Mouse (Mus musculus) CD4-positive helper T cell, adult 2 months (primary cell): ENCODE data around the gene Pibf1.

Source experiments
- DNase-seq: peaks from one replicate; pipeline ENCODE4 v3.0.0-alpha.2; 2012; ENCODE audit warnings: low read depth, missing footprints, low spot score

The Pibf1 gene

DNA sequence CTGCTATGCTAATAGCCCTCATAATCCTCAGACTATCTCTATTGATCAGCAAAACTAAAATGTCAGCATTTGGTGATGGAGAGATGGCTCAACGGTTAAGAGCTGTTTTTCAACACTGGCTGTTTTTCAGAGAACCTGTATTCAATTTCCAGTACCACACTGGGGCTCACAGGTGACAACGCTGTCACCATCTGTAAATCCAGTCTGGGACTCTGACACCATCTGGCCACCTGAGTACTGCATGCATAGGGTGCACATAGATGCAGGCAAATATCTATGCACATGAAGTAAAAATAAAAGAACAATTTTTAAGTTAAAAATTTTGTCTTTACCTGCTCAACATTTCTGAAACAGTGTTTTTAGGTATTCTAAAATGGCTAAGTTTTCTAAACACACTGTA is 40.8 kb downstream of the Pibf1 start:
- no peak for DNase-seq

DNA sequence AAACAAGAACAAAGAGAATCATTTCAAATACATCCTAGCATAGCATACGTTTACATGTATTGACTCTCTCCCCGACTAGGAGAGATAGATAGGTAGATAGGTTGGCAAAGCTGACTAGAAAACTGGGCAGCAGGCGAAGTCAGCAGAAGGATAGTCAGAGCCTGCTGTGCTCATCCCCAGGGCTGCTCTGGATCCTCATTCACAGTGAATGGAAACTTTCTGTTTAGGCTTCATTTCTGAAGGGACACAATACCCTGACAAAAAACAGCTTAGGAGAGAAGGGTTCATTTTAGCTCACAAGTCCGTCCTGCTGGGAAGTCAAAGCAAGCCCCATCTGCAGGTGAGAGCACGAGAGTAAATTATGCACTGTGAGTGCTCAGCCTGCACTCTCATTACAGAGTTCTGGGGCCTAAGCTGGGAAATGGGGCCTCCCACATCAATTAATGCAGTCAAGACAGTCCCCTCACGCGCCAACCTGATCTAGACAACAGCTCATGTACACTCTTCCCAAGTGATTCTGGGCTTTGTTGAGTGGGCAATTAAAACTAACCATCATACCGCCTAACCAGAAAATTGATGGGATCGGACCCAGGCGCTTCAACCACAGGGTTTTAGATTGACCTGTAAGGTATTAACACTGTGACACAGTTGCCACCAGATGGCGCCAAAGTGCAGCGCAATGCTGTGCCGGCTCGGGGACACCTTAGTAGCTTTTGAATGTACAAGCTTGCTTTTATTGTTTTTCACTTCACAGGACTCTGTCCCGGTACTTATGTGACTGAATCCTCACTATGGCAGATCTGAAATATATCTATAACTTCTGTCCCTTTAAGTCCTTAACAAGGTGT is 42.8 kb downstream of the Pibf1 start:
- DNase-seq: peak; percentile 73

DNA sequence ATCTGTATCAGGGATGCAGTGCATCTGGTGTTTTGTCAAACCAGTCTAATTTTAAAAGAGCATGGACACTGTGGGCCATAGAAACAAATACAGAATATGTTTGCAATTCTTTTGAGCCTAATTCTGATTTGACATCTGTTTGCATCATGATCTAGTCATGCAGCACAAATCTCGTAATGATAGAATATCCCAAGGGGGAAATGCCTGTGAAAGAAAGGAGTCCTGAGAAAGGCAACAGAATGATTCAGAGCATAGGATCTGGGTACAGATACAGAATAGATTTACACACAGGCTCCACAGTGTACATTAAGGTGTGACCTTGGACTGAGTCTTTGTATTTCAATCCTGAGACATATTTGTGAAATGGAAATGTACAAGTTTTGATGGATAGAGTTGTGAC is 47.6 kb downstream of the Pibf1 start:
- DNase-seq: no peak

DNA sequence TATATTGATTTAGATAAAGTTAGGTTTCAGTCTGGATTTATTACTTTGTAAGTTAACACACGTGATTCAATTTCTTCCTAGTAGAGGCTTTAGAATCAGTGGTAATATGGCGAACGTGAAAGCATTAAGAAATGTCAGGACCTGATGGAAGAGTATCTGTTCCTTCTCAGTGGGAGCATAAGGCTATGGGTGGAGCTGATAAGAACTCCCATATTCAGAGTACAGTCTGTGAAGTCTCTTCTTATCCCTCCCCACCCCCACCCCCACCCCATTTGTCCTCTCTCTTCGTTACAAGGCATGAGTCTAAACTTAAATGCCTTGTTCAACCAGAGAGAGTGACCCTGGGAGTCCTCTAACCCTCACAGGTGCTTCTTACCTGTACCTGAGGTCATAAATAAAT is 53.5 kb downstream of the Pibf1 start:
- no peak for DNase-seq

DNA sequence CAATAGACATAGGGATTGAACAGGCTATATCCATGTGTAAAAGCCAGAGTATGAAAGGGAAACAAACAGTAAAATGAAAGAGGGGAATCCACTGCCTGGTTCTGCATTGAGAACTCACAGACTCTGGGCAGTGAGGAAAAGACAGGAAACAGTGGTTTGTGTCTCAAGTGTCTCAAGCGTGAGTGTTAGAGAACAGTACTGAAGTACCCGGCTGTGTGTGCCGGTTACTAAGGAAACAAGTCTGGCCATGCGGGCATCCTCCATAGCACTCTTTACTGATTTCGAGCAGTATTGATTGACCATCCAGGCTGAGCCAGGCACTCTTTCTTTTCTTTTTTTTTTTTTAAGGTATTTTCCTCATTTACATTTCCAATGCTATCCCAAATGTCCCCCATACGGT is 60.7 kb downstream of the Pibf1 start:
- no peak for DNase-seq

DNA sequence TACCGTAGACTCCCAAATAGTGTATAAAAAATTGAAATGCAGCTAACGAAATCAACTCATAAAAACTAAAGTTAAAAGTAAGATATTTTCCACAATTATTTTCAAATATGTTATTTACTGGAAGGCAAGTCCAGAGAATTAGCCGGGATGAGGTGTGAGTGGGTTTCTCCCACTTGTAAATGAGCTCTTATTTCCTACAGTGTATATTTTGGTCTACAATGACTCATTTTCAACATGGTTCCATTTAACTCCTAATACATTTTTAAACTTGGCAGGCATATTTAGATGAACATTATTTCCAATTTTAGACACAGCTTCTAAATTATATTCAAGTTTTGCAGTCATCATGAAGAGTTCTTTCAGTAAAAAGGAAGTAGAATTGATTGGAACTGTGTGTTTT is 63.8 kb downstream of the Pibf1 start:
- no peak for DNase-seq

GRCm38 (mm10) chr14:99174138-99174745 is 75.0 kb downstream of the Pibf1 start:
- DNase-seq: no peak

- no peak for DNase-seq
Measured at GRCm38 (mm10) chr14:99176559-99176958, 77.3 kb downstream of the Pibf1 start.

DNA sequence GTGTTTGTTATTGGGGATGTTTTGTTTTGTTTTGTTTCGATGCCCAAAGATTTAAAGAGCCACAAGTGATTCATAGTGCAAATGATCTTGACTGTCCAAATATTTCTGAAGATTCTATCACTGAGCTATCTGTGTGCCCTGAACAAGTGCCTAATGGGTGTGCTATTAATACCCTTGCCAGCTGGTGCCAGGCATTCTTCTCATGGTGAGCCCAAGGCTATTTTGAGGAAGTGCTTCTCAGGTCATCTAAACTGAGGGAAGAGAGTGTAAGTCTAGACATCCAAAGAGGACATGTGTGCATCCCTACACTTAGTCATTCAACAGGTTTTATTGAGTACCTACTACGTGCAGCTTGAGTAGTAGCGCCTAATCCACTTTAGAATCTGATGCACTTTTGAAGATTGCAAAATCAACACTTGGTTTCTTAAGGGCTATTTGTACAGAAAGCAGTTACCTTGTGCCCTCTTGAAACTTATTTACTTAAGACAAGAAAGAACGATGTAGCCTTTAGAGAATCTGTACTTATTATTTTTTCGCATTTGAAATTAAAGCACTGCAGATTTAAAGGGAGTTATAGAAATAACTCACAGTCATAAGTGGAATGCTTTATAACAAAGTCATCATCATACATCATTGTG is 91.0 kb downstream of the Pibf1 start:
- no peak for DNase-seq

DNA sequence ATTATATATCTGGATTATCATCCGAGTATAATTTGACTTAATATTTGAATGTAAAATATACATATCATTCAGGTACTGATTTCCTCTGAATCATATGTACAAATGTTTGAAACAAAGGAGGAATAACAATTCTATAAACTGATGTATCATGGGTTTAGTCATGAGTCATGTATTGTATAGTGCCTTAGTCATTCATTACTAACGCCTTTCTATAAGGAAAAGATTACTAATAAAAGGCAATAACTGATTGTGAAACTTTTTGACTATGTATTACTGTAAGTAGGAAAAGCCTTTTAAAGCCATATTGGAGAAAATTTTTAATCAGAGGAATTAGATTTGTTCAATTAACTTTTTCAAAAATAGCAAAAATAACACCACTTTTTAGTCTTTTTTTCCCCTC is 106.6 kb downstream of the Pibf1 start:
- no peak for DNase-seq

GRCm38 (mm10) chr14:99206591-99206990 is 107.4 kb downstream of the Pibf1 start:
- DNase-seq: no peak

GRCm38 (mm10) chr14:99210431-99210830 is 111.2 kb downstream of the Pibf1 start:
- DNase-seq: no peak

- DNase-seq: no peak
Measured at GRCm38 (mm10) chr14:99218396-99219012, 119.3 kb downstream of the Pibf1 start.

- no peak for DNase-seq
Measured at GRCm38 (mm10) chr14:99219757-99220171, 120.5 kb downstream of the Pibf1 start.

DNA sequence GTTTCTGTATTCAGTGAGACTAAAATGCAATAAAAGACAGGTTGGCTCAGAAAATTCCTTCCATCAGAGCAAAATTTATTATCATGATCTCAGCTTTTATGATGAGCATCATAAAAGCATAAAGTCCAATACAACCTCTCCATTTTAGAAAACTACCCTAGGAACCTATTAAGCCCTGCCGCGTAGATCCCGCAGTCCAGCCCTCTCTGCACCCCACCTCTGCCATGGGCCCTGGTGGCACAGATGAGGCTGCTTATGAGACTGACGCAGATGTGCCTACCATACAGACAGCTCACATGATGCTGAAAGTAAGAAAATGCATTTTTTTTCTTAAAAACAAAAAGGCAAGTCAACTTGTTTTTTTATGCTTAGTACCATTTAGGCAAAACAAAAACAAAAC is 126.7 kb downstream of the Pibf1 start:
- no peak for DNase-seq

DNA sequence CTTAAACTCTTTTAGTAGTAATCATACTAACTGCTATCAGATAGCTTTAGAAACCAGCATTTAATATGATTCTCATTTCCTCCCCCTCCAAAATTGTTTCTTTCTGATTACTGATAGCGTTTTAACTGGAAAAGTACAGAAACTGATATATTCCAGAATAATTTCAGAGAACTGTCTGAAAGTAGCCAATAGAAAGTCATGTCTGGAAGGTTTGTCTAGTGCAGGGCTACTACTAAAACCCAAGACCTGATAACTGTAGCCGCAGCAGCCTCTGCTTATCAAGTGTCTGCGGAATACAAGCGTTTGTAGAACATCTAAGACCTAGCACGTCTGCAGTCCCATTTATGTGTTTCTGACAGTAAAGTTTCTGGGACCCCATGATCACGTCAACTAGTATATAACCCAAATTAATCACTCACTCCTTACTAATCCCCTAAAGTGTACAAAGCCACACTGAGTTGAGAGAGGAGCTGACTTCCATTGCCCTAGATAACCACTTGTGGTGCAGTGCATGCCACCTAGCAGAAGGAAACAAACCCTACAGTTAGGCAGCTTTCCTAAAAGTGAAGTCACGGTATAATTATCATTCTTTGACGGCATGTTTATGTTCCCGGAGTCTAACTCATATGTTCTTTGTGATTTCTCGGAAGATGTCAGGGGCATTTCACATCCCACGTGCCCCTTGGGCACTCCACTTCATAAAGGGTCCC is 130.0 kb downstream of the Pibf1 start:
- DNase-seq: no peak

DNA sequence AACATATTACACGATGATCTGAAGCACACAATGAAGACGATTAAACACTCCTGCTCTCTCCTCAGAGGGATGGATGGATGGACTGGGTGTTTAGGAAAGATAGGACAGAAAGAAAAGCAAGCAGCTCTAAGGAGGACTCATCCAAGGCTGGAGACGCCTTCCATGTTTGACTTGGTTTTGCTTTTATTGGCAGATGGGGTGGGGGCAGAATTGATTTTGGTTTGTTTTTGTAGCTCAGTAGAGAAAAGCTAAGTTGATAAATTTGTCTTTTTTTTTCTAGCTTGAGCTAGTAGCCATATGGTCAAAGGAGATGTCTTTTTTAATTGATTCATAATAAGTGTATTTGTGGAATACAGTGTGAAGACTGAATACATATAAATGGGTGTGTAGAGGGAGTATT is 133.8 kb downstream of the Pibf1 start:
- no peak for DNase-seq

GRCm38 (mm10) chr14:99237115-99237514 is 137.9 kb downstream of the Pibf1 start:
- DNase-seq: no peak

- DNase-seq: no peak
Measured at GRCm38 (mm10) chr14:99240563-99240962, 141.3 kb downstream of the Pibf1 start.

- no peak for DNase-seq
Measured at GRCm38 (mm10) chr14:99244508-99244907, 145.3 kb downstream of the Pibf1 start.

DNA sequence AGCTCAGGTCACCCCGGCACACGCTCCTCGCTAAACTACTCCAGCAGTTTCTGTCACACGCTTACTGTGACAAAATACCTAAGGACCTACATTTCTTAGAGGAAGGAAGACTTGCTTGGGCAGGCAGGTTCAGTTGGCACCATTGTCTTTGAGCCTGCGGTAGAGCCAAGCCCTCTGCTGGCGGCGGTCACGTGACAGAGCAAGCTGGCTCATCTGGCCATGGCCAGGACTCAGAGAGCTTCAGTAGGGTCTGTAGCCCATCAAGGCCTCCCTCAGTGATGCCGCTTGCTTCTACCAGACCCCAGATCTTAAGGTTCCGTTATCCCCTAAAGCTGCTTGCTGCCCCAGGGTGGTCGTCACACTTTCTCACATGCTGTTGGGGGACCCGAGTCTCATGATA is 162.8 kb downstream of the Pibf1 start:
- DNase-seq: no peak

GRCm38 (mm10) chr14:99263816-99264215 is 164.6 kb downstream of the Pibf1 start:
- no peak for DNase-seq
